Mouse (Mus musculus): ENCODE results near the gene Slc25a19. TPM values are rescaled to one million over a fixed set of nuclear protein-coding genes. Genes with fewer than 3 reads are reported as not detected.
A peak's percentile ranks its signal among the peaks of the same experiment; 100 is the strongest.

Slc25a19 gene
- polyA plus RNA-seq (2012; rRNA removed): 88.3 and 91.8 TPM in 2 replicates

DNA sequence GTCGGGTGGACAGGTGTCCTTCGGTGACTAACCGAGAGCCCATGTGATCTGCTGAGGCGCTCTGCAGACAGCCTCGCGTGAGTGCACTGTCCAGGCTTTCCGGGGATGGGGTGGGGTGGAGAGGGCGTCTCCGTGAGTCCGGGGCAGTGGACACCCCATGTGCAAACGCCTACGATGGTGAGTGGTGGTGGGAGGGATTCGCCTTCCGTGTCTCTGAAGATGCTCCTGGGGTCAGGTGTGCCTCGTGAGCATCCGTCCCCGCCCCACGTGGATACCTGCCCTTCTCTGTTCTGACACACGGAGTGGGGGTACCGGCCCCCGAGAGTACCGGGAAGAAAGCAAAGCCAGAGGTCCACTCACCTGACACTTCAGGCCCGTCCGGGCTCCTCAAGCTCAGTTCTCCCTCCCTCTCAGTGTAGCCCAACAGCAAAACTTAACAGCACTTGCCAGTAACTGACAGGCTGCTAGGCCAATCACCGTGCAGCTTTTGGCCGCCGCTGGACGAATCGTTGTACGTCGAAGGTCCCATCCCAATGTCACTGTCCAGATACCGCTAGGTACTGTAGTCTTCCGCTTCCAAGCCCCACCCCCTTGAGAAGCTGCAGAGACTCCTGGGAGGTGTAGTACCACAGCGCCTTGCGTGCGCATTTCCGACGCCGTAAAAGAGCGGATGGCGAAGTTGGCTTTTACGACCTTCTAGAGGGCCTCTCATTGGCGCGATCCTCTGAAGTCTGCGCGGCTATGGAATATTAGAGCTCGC lies at the start of gene Slc25a19:
Slc25a19 (minus strand) TSS at position 591 of the 760 bp plus-strand sequence.
- H3K27ac ChIP-seq (ENCODE audit: insufficient read depth, low read length): no peak within 1 kb of the TSS
- peaks cover 1% of the 10 kb centered on the region; the same call in 1 of the 2 replicates for H3K4me1 ChIP-seq (ENCODE audit: control insufficient read depth, insufficient read depth, low read length)
- TF ChIP-seq POLR2A (IDR thresholded peaks at IDR 0.05; ENCODE audit: extremely low read depth, insufficient read depth, low read length) (peak; percentile 77; the same call in 1 of the 2 replicates), CTCF (IDR thresholded peaks at IDR 0.05; ENCODE audit: extremely low read depth, insufficient read depth, low read length) (no peak)
- peak within 1 kb of the TSS; percentile 61 for H3K4me3 ChIP-seq (ENCODE audit: insufficient read depth, low read length)

DNA sequence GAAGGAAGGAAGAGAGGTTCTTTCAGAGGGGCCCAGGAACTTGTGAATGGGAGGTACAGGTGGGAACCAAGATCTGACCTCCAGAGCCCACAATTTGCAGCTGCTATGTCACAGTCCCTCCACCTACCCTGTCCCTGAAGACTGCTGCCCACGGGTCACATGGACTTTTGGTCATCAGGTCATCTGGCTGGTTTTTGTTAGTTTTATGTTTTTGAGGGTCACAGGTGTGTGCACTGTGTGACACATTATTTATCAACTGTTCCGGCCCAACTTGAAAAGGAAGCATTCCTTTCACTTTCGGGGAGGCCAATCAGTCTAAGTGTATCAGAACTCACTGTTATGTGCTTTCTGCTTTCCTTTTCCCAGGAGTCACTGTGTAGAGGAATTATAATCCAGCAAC lies 49.4 kb upstream of the Slc25a19 start:
- no peak overlapping the region for H3K27ac ChIP-seq (ENCODE audit: insufficient read depth, low read length)
- H3K4me1 ChIP-seq (ENCODE audit: control insufficient read depth, insufficient read depth, low read length): peaks cover 4% of the 10 kb centered on the region; the same call in 1 of the 2 replicates
- TF ChIP-seq CTCF (IDR thresholded peaks at IDR 0.05; ENCODE audit: extremely low read depth, insufficient read depth, low read length) (no peak), POLR2A (IDR thresholded peaks at IDR 0.05; ENCODE audit: extremely low read depth, insufficient read depth, low read length) (no peak)
- H3K4me3 ChIP-seq (ENCODE audit: insufficient read depth, low read length): no peak overlapping the region

DNA sequence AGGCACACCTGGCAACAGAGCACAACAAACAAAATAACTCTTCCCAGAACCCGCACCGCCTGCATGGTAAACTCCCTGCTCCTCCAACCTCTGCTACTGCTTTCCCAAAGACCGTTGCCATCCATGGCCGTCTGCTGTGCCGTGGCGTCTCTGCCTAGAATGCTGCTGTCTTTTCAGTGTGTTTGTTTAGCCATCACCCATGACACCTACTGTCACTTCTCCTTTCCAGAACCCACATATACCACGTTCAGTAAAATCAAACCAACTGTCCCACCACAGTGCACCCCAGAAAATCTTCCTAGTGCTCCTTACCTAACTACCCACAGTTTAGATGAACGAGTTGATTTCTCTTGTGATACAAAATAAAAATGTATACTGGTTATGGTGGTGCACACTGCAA lies 48.6 kb upstream of the Slc25a19 start:
- H3K4me1 ChIP-seq (ENCODE audit: control insufficient read depth, insufficient read depth, low read length): peaks cover 8% of the 10 kb centered on the region
- no peak overlapping the region for H3K27ac ChIP-seq (ENCODE audit: insufficient read depth, low read length)
- H3K4me3 ChIP-seq (ENCODE audit: insufficient read depth, low read length): no peak overlapping the region
- TF ChIP-seq CTCF (IDR thresholded peaks at IDR 0.05; ENCODE audit: extremely low read depth, insufficient read depth, low read length) (no peak), POLR2A (IDR thresholded peaks at IDR 0.05; ENCODE audit: extremely low read depth, insufficient read depth, low read length) (no peak)

DNA sequence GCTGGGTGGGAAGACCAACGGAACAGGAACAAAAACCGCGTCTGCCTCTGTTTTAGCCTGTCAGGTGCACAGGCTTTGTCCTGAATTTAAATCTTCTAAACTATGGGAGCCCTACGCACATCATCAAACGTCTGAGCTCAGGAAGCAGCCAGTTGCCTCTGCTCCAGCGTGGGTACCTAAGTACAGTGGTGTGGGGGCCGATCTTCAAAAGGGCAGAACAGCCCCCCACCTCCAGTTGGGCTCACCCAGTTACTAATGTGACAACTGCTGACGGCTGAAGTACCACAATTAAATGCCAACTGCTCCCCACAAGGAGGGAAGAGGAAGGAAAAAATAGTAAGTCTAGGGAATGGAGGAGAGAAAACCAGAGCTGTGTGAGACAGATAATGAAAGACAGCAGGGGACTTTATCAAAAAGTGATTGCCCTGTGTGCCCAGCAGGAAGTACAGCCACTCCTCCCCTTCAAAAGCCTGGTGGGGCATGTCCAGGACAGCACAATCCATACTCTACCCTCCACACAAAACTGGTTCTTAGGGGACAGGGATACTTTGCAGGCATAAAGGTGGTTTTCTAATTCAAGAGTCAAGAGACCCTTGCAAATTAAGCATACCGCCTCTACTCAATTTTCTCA lies 46.3 kb upstream of the Slc25a19 start:
- Histone ChIP-seq H3K4me1 (ENCODE audit: control insufficient read depth, insufficient read depth, low read length) (peaks cover 19% of the 10 kb centered on the region), H3K4me3 (ENCODE audit: insufficient read depth, low read length) (no peak overlapping the region), H3K27ac (ENCODE audit: insufficient read depth, low read length) (no peak overlapping the region)
- TF ChIP-seq CTCF (IDR thresholded peaks at IDR 0.05; ENCODE audit: extremely low read depth, insufficient read depth, low read length) (no peak), POLR2A (IDR thresholded peaks at IDR 0.05; ENCODE audit: extremely low read depth, insufficient read depth, low read length) (no peak)

DNA sequence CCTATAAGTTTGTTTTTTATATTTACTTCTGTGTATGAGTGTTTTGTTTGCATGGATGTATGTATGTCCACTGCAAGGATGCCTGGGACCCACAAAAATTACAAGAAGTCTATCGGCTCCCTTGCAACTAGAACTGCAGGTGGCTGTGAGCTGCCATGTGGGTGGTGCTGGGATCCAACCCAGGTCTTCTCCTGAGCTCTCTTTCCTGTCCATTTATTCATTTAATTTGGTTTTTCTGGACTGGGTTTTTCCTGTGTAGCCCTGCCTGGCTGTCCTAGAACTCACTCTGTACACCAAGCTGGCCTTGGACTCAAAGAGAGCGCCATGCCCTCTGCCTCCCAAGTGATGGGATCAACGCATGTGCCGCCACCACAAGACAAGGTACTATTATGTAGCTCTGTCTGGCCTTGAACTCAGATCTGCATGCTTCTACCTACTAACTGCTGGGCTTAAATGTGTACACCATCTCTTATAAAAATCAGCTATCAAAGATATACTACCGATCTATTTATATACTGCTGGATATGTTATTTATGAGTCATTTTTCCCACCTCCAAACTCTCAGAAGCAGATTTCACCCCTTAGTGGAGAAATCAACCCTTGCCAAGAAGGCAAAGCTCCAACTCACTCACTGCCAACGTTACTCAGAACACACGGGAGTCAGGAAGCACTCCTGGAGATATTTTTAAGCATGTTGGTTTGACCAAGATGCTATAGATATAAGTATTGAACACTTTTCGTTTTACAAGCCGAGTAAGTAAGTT lies 45.6 kb upstream of the Slc25a19 start:
- Histone ChIP-seq H3K27ac (ENCODE audit: insufficient read depth, low read length) (0 out of 2 replicates have a peak overlapping the region, but pooled peaks have one; percentile 6), H3K4me1 (ENCODE audit: control insufficient read depth, insufficient read depth, low read length) (peaks cover 19% of the 10 kb centered on the region), H3K4me3 (ENCODE audit: insufficient read depth, low read length) (no peak overlapping the region)
- TF ChIP-seq CTCF (IDR thresholded peaks at IDR 0.05; ENCODE audit: extremely low read depth, insufficient read depth, low read length): no peak

DNA sequence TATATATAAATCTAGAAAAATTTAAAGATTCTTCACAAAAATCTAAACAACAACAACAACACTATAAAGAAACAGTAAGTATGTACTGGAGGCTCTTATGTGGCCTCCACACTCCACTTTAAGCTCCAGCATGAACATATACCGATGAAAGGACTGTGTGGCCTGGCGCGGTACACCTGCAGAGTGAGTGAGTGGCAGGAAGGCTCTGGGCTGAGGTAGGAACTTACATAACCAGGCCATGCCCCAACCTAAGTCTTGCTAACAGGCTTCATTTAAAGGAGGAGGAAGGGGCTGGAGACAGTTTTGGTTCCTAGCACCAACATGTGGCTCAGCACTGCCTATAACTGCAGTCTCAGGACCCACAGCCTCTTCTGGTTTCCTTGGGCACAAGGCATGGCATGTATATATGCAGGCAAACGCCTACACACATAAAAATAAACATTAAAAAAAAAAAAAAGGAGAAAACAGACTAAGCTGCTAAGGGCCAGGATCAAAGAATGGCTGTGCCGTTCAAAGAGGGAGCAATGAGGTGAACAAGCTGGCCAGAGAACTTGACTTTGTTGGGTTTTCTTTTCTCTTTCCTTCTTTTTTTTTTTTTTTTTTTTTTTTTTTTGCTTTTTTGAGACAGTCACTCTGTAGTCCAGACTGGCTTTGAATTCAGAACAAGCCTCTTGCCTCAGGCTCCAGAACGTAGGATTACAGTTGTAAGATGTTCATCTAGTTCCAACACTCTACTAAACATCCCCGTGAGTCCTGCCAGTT lies 44.3 kb upstream of the Slc25a19 start:
- H3K4me1 ChIP-seq (ENCODE audit: control insufficient read depth, insufficient read depth, low read length): peaks cover 22% of the 10 kb centered on the region
- TF ChIP-seq CTCF (IDR thresholded peaks at IDR 0.05; ENCODE audit: extremely low read depth, insufficient read depth, low read length): no peak
- no peak for TF ChIP-seq POLR2A (IDR thresholded peaks at IDR 0.05; ENCODE audit: extremely low read depth, insufficient read depth, low read length)
- no peak overlapping the region for H3K4me3 ChIP-seq (ENCODE audit: insufficient read depth, low read length)
- H3K27ac ChIP-seq (ENCODE audit: insufficient read depth, low read length): no peak overlapping the region

DNA sequence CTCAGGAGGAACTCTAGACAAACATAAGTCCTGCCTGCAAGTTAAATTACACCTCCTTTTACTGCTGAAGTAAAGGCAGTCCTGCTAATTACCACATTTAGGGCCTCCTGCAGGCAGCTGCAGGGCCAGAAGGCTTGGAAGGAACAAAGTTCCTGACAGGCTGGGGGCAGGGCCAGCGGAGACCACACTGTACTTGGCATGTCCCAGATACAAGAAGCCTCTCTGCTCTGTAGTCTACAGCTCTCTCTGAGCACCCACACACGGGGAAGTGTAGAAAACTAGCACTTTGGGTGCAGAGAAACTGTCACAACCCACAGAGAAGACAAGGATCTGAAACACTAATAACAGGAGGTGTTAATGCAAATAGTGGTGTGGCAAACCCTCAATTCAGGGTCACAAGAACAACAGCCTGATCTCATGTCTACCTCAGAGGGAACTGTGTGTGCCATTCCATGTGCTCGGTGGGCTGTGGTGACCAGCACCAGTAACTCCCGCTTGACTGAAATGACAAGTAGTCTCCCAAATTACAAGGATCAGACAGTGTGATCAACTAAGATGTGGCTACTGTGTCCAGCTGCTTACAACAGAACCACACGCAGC lies 42.5 kb upstream of the Slc25a19 start:
- TF ChIP-seq POLR2A (IDR thresholded peaks at IDR 0.05; ENCODE audit: extremely low read depth, insufficient read depth, low read length): no peak
- TF ChIP-seq CTCF (IDR thresholded peaks at IDR 0.05; ENCODE audit: extremely low read depth, insufficient read depth, low read length): no peak
- Histone ChIP-seq H3K4me1 (ENCODE audit: control insufficient read depth, insufficient read depth, low read length) (peaks cover 22% of the 10 kb centered on the region), H3K27ac (ENCODE audit: insufficient read depth, low read length) (peak overlapping the region; percentile 26; the same call in 1 of the 2 replicates), H3K4me3 (ENCODE audit: insufficient read depth, low read length) (no peak overlapping the region)

DNA sequence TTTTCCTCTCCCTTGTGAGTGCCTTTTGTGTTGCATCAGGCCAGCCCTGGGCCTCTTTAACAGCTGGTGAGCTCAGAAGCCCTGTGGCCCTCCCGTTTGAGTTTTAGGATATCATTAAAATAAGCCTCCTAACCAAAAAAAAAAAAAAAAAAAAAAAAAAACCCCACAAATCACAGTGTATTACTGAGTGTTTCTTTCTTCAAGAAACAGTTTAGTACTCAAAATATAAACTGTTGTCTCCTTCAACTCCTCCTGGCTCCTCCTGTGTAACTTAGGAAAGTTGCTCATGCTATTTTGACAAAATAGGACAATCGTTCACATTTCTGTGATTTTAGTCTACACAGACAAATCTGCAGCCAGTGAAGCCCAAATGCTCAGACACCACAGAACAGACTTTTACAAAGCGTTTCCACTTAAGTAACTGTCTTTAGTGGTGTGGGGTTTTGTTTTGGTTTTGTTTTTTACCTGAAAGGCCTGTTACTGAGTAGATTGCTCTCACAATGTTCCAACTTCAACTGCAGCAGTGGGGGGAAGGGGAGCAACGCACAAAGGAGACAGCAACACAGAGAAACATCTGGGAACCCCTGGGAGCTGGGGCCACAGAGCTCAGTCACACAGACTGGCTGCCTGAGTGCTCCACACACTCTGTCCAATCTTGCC lies 35.7 kb upstream of the Slc25a19 start:
- Histone ChIP-seq H3K4me3 (ENCODE audit: insufficient read depth, low read length) (no peak overlapping the region), H3K27ac (ENCODE audit: insufficient read depth, low read length) (no peak overlapping the region), H3K4me1 (ENCODE audit: control insufficient read depth, insufficient read depth, low read length) (peaks cover 6% of the 10 kb centered on the region)
- TF ChIP-seq POLR2A (IDR thresholded peaks at IDR 0.05; ENCODE audit: extremely low read depth, insufficient read depth, low read length): no peak
- no peak for TF ChIP-seq CTCF (IDR thresholded peaks at IDR 0.05; ENCODE audit: extremely low read depth, insufficient read depth, low read length)
